Mouse (Mus musculus) urinary bladder, adult 2 months (tissue): ENCODE data around the gene Dclk1. TPM values are rescaled to one million over a fixed set of nuclear protein-coding genes. Genes with fewer than 3 reads are reported as not detected.

Experiments
- DNase-seq: peaks from one replicate; pipeline ENCODE4 v3.0.0; 2022; ENCODE audit warnings: low spot score
- polyA plus RNA-seq: library from polyadenylated mRNA; depleted of rRNA; stranded (reverse); fragments of >200 nt; gene quantifications from 2 replicates; pipeline ENCODE4 v1.2.3, GENCODE M21; 2012

Gene Dclk1
- polyA plus RNA-seq, 1 experiment = 2.6 TPM

GRCm38 (mm10) chr3:55333511-55333910, 91.3 kb downstream of the Dclk1 start:
- DNase-seq = no peak

GRCm38 (mm10) chr3:55336895-55337294, 94.7 kb downstream of the Dclk1 start:
- no peak for DNase-seq

- DNase-seq = no peak
These were observed 95.5 kb downstream of the Dclk1 start for GRCm38 (mm10) chr3:55337671-55338070.

GRCm38 (mm10) chr3:55342445-55342844, 100.3 kb downstream of the Dclk1 start:
- DNase-seq = no peak

GRCm38 (mm10) chr3:55347371-55348025, 105.3 kb downstream of the Dclk1 start:
- no peak for DNase-seq

- no peak for DNase-seq
These were observed 105.8 kb downstream of the Dclk1 start for GRCm38 (mm10) chr3:55348026-55348390.

GRCm38 (mm10) chr3:55350194-55350593, 108.0 kb downstream of the Dclk1 start:
- DNase-seq = no peak

GRCm38 (mm10) chr3:55351281-55352052, 109.3 kb downstream of the Dclk1 start:
- DNase-seq = no peak

GRCm38 (mm10) chr3:55352529-55352928, 110.4 kb downstream of the Dclk1 start:
- no peak for DNase-seq

- DNase-seq = no peak
These were observed 111.0 kb downstream of the Dclk1 start for GRCm38 (mm10) chr3:55353169-55353568.

- DNase-seq = no peak
These were observed 111.8 kb downstream of the Dclk1 start for GRCm38 (mm10) chr3:55353909-55354511.

GRCm38 (mm10) chr3:55354765-55355164, 112.6 kb downstream of the Dclk1 start:
- DNase-seq = no peak

GRCm38 (mm10) chr3:55358486-55358885, 116.3 kb downstream of the Dclk1 start:
- DNase-seq = no peak

- DNase-seq = no peak
These were observed 118.7 kb downstream of the Dclk1 start for GRCm38 (mm10) chr3:55360836-55361235.

GRCm38 (mm10) chr3:55367166-55367565, 125.0 kb downstream of the Dclk1 start:
- DNase-seq = no peak

- DNase-seq = no peak
These were observed 127.0 kb downstream of the Dclk1 start for GRCm38 (mm10) chr3:55369156-55369555.

- DNase-seq = no peak
These were observed 131.5 kb downstream of the Dclk1 start for GRCm38 (mm10) chr3:55373689-55374088.

- no peak for DNase-seq
These were observed 136.4 kb downstream of the Dclk1 start for GRCm38 (mm10) chr3:55378591-55378990.

GRCm38 (mm10) chr3:55380471-55380870, 138.3 kb downstream of the Dclk1 start:
- DNase-seq = no peak

GRCm38 (mm10) chr3:55392605-55393004, 150.4 kb downstream of the Dclk1 start:
- DNase-seq = no peak

GRCm38 (mm10) chr3:55393549-55393948, 151.4 kb downstream of the Dclk1 start:
- no peak for DNase-seq

GRCm38 (mm10) chr3:55396792-55397191, 154.6 kb downstream of the Dclk1 start:
- DNase-seq = no peak
